Mouse (Mus musculus): ENCODE results near the gene Samm50.

DNA sequence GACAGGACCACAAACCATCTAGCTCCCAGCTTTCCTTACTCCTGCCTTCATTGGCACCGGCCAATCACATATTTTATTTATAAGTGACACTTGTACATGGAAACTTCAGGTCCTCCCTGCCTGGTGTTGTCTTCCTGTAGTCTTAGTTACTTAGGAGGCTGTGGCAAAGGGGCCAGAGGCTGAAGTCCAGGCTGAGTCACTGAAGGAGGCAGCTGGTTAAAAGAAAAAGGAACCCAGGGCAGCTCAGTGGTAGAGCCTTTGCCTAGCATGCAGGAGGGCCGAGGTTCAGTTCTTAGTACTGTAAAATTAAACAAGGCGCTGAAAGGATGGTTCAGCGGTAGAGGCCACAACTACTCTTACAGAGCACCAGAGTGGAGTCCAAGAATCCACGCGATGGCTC, 25.2 kb upstream of the Samm50 start:
- no peak for TF ChIP-seq GATA1 (IDR thresholded peaks at IDR 0.05; ENCODE audit: low read length)
- TF ChIP-seq TAL1 (IDR thresholded peaks at IDR 0.05; ENCODE audit: low read length), result no peak

All from erythroblast, embryonic 14.5 days (primary cell).